Mouse (Mus musculus) urinary bladder, adult 18-20 months (tissue): ENCODE results near the gene Ripor3.
"Not testable (repeated sequence)": the region's sequence is repeated elsewhere in the genome, so short reads cannot be mapped to it uniquely, and the experiment has no call there.

Experiments used
- DNase-seq, 2 experiments: peaks; one replicate each; pipeline ENCODE4 v3.0.0; 2022; ENCODE audit warnings: low spot score in 2 of 2, mixed read lengths in 2 of 2

Ripor3 gene

GRCm38 (mm10) chr2:168009936-168010668 is at the start of gene Ripor3:
Ripor3 (minus strand) TSS chr2:168010618.
- DNase-seq, result peak; percentile 60 to 72

GRCm38 (mm10) chr2:168059200-168059790 is 48.9 kb upstream of the Ripor3 start:
- DNase-seq, result no peak

GRCm38 (mm10) chr2:168058488-168059199 is 48.2 kb upstream of the Ripor3 start:
- no peak for DNase-seq

- DNase-seq, result not testable (repeated sequence)
Observed at GRCm38 (mm10) chr2:168057876-168058275, 47.5 kb upstream of the Ripor3 start.

- DNase-seq, result no peak
Observed at GRCm38 (mm10) chr2:168056666-168056933, 46.2 kb upstream of the Ripor3 start.

- DNase-seq, result no peak
Observed at GRCm38 (mm10) chr2:168055910-168056665, 45.7 kb upstream of the Ripor3 start.

- DNase-seq, result no peak
Observed at GRCm38 (mm10) chr2:168054142-168054541, 43.7 kb upstream of the Ripor3 start.

- peak in 1 of 2 experiments; percentile 36 for DNase-seq
Observed at GRCm38 (mm10) chr2:168052689-168053088, 42.3 kb upstream of the Ripor3 start.

- no peak for DNase-seq
Observed at GRCm38 (mm10) chr2:168052156-168052555, 41.7 kb upstream of the Ripor3 start.

GRCm38 (mm10) chr2:168050000-168050942 is 39.9 kb upstream of the Ripor3 start:
- DNase-seq, result peak in 1 of 2 experiments; percentile 28

- DNase-seq, result no peak
Observed at GRCm38 (mm10) chr2:168049002-168049635, 38.7 kb upstream of the Ripor3 start.

GRCm38 (mm10) chr2:168046467-168046866 is 36.0 kb upstream of the Ripor3 start:
- no peak for DNase-seq

GRCm38 (mm10) chr2:168045771-168046170 is 35.4 kb upstream of the Ripor3 start:
- DNase-seq, result no peak

- no peak for DNase-seq
Observed at GRCm38 (mm10) chr2:168045357-168045756, 34.9 kb upstream of the Ripor3 start.

- no peak for DNase-seq
Observed at GRCm38 (mm10) chr2:168044681-168045287, 34.4 kb upstream of the Ripor3 start.

GRCm38 (mm10) chr2:168042019-168042418 is 31.6 kb upstream of the Ripor3 start:
- no peak for DNase-seq

GRCm38 (mm10) chr2:168040751-168041150 is 30.3 kb upstream of the Ripor3 start:
- DNase-seq, result no peak

GRCm38 (mm10) chr2:168037063-168037462 is 26.6 kb upstream of the Ripor3 start:
- DNase-seq, result no peak

GRCm38 (mm10) chr2:168035907-168036306 is 25.5 kb upstream of the Ripor3 start:
- DNase-seq, result no peak

GRCm38 (mm10) chr2:168033905-168034304 is 23.5 kb upstream of the Ripor3 start:
- no peak for DNase-seq
